Mouse (Mus musculus) heart, postnatal 14 days (tissue): ENCODE results near the gene T2. TPM values are rescaled to one million over a fixed set of nuclear protein-coding genes. Genes with fewer than 3 reads are reported as not detected.
"Not testable (repeated sequence)": the region's sequence is repeated elsewhere in the genome, so short reads cannot be mapped to it uniquely, and the experiment has no call there.

Source experiments
- DNase-seq, 2 experiments: peaks; one replicate each; pipeline ENCODE4 v3.0.0; 2021 to 2022
- intact Hi-C: fragments of 180-260 bp; cut with DNase I; formaldehyde crosslinking; loops from one replicate; pipeline ENCODE4 v1.15.1; 2025
- long read RNA-seq, 2 experiments: library from polyadenylated mRNA; stranded (forward); transcript quantifications; one replicate each; pipeline ENCODE4 v2.0.0; 2021
- total RNA-seq, 2 experiments: library from RNA; stranded (reverse); gene quantifications; 2 replicates each; pipeline ENCODE4 v1.2.3; 2021

T2 gene
- under 1 TPM; 0.26 to 0.27 TPM for total RNA-seq
- long read RNA-seq, experiment 1, result 0 reads
- long read RNA-seq, experiment 2, partial matches to known transcripts, result 1 of 1 reads
- long read RNA-seq, experiment 2, other reads (novel, unspliced or antisense), result 0 of 1 reads

- intact Hi-C loops, result no loop called here
- no peak for DNase-seq
Measured at GRCm38 (mm10) chr17:8355692-8356091, at the start of gene T2. Gene T2, plus strand, starts transcription at chr17:8355992.

- peak; percentile 94 to 97 for DNase-seq
- intact Hi-C loops, result loop anchor here (2.0 to 5.0 kb wide), 2 partner anchors 28 to 61 kb away; partner anchors contain the start of gene Mpc1
Measured at GRCm38 (mm10) chr17:8310838-8311614, 44.8 kb upstream of the T2 start, which contains the start of gene Sft2d1. Gene Sft2d1, plus strand, starts transcription at chr17:8311102.

- DNase-seq, result no peak
Measured at GRCm38 (mm10) chr17:8311751-8312150, 44.0 kb upstream of the T2 start.

GRCm38 (mm10) chr17:8313976-8314375, 41.8 kb upstream of the T2 start:
- intact Hi-C loops, result loop anchor here (5.0 kb wide), 1 partner anchor 58 kb away; no protein-coding TSS in a partner anchor

More at GRCm38 (mm10) chr17:8311751-8312150, 44.0 kb upstream of the T2 start:
- intact Hi-C loops, result loop anchor here (2.0 to 5.0 kb wide), 2 partner anchors 29 to 61 kb away; partner anchors contain the start of gene Mpc1

GRCm38 (mm10) chr17:8316251-8316650, 39.5 kb upstream of the T2 start:
- peak in 1 of 2 experiments; percentile 14 for DNase-seq
- intact Hi-C loops, result no loop called here

More at GRCm38 (mm10) chr17:8313976-8314375, 41.8 kb upstream of the T2 start:
- no peak for DNase-seq

- DNase-seq, intact Hi-C loops: not testable (repeated sequence)
Measured at GRCm38 (mm10) chr17:8326877-8327276, 28.9 kb upstream of the T2 start.

- no peak for DNase-seq
- intact Hi-C loops, result no loop called here
Measured at GRCm38 (mm10) chr17:8328511-8329174, 27.1 kb upstream of the T2 start.

GRCm38 (mm10) chr17:8330602-8331001, 25.2 kb upstream of the T2 start:
- no peak for DNase-seq
- intact Hi-C loops, result no loop called here

- intact Hi-C loops, DNase-seq: not testable (repeated sequence)
Measured at GRCm38 (mm10) chr17:8337159-8337558, 18.6 kb upstream of the T2 start, which contains the start of gene Prr18. Gene Prr18, plus strand, starts transcription at chr17:8337459.

- intact Hi-C loops, result no loop called here
- no peak for DNase-seq
Measured at GRCm38 (mm10) chr17:8339666-8340374, 16.0 kb upstream of the T2 start.

- DNase-seq, result peak; percentile 27 to 30
- intact Hi-C loops, result no loop called here
Measured at GRCm38 (mm10) chr17:8340407-8341359, 15.1 kb upstream of the T2 start.

GRCm38 (mm10) chr17:8341360-8341963, 14.3 kb upstream of the T2 start:
- no peak for DNase-seq
- intact Hi-C loops, result no loop called here

GRCm38 (mm10) chr17:8342706-8343105, 13.1 kb upstream of the T2 start:
- DNase-seq, result no peak
- intact Hi-C loops, result no loop called here

GRCm38 (mm10) chr17:8343416-8343815, 12.4 kb upstream of the T2 start:
- no peak for DNase-seq
- intact Hi-C loops, result no loop called here

GRCm38 (mm10) chr17:8347765-8348285, 8.0 kb upstream of the T2 start:
- DNase-seq, result no peak
- intact Hi-C loops, result no loop called here

GRCm38 (mm10) chr17:8348941-8349340, 6.9 kb upstream of the T2 start:
- DNase-seq, result no peak
- intact Hi-C loops, result no loop called here

GRCm38 (mm10) chr17:8351088-8351487, 4.7 kb upstream of the T2 start:
- DNase-seq, result no peak
- intact Hi-C loops, result no loop called here

GRCm38 (mm10) chr17:8357498-8357897, 1.7 kb downstream of the T2 start:
- intact Hi-C loops, result no loop called here
- DNase-seq, result no peak

GRCm38 (mm10) chr17:8360876-8361275, 5.1 kb downstream of the T2 start:
- intact Hi-C loops, result no loop called here

More at GRCm38 (mm10) chr17:8360876-8361275, 5.1 kb downstream of the T2 start:
- DNase-seq, result no peak
